Mouse (Mus musculus): ENCODE measurements around the gene Tmem267. TPM values are rescaled to one million over a fixed set of nuclear protein-coding genes. Genes with fewer than 3 reads are reported as not detected.
"Not testable (repeated sequence)": the region's sequence is repeated elsewhere in the genome, so short reads cannot be mapped to it uniquely, and the experiment has no call there.

Tmem267 gene
- total RNA-seq (2021): 10 to 100 TPM; 14.5 to 29.4 TPM
- long read RNA-seq, experiment 1, partial matches to known transcripts: 0 of 9 reads
- long read RNA-seq, experiment 1, other reads (novel, unspliced or antisense): 9 of 9 reads
- long read RNA-seq, experiment 2, partial matches to known transcripts: 0 of 5 reads
- long read RNA-seq, experiment 2, other reads (novel, unspliced or antisense): 5 of 5 reads

DNA sequence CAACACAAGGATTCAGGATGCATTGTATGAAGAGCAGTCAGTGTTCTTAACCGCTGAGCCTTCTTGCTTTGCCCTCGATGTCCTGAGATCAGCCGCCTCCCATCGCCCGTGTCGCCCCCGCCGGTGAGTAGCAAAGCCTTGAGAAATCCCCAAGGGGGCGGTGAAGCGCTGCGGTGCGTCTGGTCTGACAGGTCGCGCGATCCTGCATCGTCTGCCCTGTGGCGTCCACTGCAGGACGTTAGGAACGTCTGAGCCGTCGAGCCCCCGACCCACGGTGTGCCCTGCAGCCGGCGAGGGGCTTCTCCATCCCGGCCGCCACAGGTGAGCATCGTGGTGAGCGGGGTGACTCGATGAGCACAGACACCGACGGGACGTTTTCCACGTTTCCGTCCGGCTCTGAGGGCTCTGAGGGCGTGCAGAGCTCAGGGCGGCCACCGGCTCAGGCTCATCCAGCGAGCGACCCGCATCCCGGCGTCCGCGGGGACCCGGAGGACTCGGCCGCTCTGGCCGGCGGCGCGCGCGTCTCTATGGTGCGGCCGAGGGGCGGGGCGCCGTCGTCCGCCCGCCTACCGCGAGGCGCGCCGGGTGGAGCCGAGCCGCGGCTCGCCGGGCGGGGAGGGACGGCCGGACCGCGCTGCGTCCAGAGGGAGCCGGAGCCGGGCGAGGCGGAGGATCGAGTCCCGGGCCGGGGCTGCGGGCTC, at the start of gene Tmem267, which contains the start of gene 3110070M22Rik:
Tmem267 (plus strand) TSS at position 160 of the 701 bp plus-strand sequence.
3110070M22Rik (minus strand) TSS at position 504 of the 701 bp plus-strand sequence.
- peak; percentile 69 for DNase-seq (ENCODE audit: low spot score)

DNA sequence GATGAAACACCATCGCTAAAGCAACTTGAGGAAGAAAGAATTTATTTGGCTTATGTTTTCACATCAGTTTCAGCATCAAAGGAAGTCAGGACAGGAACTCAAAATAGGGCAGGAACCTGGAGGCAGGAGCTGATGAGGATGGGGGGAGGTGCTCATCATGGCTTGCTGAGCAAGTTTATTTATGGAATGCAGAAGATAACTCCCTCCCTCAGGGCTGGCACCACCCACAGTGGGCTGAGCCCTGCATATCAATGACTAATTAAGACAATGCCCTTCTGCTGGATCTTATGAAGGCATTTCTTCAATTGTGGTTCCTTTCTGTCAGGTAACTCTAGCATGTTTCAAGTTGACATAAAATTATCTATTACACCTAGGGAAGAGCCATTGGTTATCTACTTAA, 45.6 kb upstream of the Tmem267 start:
- no peak for DNase-seq (ENCODE audit: low spot score)

DNA sequence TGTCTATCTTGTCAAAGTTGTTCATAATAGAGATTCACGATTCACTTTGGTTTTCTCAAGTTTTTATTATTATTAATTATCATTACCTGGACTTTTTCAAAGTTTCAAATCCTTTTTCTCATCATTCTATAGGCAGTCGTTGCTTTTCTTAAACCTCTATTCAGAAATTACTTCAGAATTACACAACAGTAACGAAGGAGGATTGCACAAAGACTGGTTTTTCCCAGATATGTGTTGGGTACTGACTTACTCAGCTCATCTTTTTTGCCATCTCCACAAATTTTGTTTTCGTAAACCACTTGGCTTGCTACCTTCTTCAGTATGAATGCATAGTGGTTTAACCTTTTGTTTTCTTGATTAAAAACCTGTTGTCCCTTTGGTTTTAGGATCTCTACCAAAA, 34.3 kb upstream of the Tmem267 start:
- no peak for DNase-seq (ENCODE audit: low spot score)

DNA sequence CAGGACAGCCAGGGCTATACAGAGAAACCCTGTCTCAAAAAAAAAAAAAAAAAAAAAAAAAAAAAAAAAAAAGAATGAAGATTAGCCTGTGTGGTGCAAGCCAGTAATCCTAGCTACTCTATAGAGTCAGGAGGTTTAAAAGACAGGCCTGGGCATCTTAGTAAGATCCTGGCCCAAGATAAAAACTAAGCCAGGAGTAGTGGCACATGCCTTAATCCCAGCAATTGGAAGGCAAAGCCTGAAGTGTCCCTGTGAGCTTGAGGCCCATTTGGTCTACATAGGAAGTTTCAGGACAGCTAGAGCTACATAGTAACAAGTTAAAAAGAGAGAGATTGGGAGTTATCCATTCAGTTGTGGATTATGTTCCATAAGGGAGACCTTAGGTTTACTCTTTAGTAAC, 32.8 kb upstream of the Tmem267 start:
- DNase-seq (ENCODE audit: low spot score): no peak

DNA sequence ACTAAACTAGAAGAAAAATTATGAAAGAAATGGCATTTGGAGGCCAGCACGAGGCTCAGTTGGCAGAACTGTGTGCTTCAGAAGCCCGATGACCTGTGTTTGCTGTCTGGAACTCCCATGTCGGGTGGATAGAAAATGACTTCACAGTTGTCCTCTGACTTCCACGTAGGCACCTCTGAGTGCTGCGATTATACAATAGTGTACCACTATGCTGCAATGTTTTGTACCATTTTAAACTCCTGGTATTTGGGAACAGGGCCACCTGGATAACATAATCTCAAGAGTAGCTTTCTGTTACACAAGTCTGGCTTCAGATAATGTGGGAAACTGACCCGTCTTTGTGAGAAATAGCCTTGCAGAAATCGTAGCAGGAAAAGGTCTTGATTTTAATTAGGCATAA, 31.5 kb upstream of the Tmem267 start:
- no peak for DNase-seq (ENCODE audit: low spot score)

DNA sequence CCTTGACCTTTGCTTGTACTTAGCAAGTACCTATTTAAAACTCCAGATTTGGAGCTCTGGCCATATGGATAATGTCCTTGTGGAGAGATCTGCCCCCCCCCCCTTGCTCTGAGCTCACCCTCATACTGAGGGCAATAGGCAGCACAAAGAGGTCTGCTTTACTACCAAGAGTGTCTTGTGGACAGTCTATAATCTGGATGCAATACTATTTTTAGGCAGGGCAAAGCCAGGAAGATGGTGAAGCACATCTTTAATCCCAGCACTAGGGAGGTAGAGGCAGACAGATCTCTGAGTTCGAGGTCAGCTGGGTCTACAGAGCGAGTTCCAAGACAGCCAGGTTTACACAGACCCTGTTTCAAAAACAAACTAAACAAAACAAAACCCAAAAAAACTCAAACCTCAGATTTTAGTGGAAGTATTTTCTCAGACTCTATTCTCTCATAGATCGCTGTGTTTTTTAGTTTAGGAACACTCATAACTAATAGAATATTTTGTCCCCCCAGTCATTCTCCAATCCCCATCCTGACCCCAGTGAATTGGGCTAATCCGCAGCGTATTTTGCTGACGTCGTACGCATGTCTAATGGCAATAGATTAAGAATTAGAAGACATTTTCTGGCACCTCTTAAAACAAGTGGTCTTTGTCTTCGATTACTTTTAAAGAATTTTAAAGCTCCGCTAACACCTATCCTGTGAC, 25.8 kb upstream of the Tmem267 start:
- no peak for DNase-seq (ENCODE audit: low spot score)

DNA sequence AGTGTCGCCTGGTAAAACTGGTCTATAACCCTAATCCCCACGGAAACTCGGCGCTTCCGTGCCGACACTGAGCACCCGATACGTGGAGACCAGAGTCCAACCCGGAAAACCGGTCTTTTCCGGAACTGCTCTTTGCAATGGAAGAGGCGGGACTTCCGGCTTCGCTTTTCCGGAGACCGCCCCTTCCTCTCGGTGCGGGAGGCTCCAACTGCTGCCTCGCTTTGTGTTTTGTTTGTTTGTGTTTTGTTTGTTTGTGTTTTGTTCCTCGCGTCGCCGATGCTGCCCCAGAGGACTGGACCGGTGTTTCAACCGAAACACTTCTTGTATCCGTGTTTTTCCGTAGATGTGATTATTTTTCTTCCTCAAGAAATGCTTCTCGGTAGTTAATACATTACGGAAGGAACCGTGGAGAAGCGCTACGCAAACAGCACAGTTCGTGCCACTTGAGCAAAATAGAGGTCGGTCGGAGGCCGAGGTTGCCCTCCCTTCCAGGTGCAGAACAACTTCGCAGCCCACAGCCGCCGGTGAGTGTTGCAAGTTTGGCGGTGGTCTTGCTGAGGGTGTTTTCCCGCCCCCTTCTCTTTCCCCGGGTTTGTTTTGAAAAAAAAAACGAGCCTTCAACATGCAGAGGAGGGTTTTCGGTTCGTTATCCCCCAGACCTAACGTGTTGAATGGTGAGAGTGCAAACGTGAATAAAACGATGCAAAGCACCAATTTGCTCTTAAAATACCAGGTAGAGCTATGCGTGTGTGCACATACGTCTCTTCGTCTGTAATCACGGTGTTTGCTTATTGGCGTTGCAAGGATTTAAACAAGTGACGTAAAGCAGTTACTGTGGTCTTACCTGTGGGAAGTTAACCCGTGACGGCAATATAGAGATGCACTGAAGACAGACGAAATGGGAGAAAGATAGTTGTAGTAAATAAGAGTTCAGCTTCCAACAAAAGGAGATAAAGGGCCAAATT, 25.0 kb upstream of the Tmem267 start, which contains the start of gene 4833420G17Rik:
4833420G17Rik (plus strand) TSS at position 173 of the 965 bp plus-strand sequence.
- peak; percentile 90 for DNase-seq (ENCODE audit: low spot score)

DNA sequence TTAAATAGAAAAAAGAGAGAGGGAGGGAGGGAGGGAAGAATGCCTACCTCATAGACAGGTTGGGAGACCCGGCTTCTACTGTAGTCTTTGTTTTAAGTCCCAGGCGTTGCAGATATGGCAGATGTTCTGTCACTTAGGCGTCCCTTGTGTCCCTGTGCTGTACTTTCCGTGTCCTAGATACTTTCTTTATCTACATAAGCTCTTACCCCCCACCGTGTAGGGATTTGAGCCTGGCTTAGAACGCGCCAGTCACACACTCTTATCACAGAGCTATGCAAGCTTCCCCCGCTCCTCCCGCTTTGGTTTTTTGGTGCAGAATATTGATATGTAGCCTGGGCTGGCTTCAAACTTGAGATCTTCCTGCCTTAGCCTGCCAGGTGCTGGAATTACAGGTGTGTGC, 11.2 kb upstream of the Tmem267 start:
- no peak for DNase-seq (ENCODE audit: low spot score)

DNA sequence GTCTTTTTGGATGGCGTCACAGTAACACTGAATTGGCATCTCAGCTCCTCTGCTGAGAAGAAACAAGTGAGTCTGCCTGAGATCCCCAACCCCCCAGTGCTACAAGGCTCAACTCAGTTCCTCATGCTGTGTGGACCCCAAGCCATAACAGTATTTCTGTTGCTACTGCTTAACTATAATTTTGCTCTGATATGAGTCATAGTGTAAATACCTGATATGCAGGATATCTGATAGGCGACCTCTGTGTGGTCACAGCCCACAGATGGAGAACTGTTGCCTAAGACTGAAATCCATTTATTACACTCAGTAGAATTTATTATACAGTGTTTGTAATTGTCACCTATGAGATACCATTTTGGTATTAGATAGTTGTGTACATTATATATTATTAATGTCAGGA, 10.1 kb upstream of the Tmem267 start:
- DNase-seq (ENCODE audit: low spot score): no peak

DNA sequence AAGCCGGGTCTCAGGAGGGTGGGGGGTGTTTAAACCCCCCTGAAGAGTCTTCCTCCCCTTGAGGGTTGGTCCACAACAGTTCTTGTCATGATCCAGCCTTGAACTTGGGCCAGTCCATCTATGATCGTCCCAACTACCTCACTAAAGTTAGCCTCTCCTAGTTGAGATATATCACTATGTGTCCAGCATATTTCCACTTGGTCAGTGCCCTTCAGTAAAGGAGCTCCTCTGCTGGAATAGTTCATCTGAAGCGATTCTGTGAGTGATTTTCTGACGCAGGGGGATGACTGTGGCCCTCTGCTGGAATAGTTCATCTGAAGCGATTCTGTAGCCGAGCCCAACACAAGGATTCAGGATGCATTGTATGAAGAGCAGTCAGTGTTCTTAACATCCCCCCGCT, 485 bp upstream of the Tmem267 start:
- no peak for DNase-seq (ENCODE audit: low spot score)

DNA sequence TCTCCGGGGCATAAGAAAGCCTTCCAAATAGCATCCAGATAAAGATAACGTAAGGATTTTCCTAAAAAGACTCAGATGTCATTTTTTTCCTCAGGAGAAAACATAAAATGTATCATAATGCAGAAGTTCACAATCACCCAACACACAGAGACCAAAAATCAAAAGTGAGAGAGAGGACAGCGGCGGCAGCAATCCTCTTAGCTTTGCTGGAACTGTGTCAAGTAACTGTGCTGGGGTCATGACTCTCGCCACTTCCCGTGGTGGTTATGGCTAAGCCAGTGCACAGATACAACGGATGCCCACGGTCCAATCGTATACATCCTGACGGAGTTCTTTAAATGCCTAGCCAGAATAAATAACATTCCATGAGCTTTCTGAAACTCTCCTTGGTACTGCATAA, 4.2 kb downstream of the Tmem267 start:
- not testable (repeated sequence) for DNase-seq (ENCODE audit: low spot score)

DNA sequence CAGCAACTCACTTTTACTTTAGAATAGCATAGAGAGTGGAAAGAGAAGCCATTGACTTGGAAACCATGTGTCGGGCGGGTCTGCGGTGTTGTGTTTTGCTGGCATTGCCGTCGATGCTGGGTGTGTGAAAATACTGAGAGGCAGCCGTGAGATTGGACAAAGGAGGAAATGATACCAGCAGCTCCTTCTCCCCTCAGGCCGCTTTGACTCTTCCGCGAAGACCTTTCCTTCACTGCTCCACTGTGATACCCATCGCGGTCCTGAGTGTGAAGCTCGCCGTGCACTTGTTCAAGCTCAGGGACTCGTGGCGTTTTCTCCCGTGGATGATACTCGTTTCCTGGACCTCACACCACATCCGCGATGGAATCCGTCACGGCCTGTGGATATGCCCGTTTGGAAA, 7.1 kb downstream of the Tmem267 start:
- not testable (repeated sequence) for DNase-seq (ENCODE audit: low spot score)

DNA sequence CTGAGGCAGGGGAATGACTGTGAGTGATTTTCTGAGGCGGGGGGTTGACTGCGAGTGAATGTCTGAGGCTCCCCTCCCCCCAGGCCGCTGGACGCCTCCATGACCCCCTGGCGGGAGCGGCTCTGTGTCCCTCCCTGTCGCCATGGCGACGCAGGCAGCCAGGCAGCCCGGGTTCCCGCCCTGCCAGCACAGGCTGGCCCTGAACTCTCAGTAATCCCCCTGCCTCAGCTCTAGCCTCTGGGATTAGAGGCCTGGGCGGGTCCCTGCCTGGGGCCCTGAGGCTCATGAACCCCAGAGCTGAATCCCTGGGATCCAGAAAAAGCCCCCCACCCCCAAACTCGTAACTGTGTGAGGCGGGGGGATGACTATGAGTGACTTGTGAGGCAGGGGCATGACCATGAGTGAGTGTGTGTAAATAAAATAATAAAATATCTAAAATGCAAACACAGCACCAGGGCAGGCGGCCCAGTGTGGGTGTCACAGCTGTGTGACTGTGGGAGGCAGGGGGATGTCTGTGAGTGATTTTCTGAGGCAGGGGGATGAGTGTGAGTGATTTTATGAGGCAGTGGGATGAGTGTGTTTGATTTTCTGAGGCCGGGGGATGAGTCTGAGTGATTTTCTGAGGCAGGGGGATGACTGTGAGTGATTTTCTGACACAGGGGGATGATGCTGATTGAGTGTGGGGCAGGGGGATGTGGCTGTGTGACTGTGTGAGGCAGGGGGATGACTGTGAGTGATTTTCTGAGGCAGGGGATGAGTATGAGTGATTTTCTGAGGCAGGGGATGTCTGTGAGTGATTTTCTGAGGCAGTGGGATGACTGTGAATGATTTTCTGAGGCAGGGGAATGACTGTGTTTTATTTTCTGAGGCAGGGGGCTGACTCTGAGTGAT, 108.7 kb downstream of the Tmem267 start:
- DNase-seq (ENCODE audit: low spot score): not testable (repeated sequence)

DNA sequence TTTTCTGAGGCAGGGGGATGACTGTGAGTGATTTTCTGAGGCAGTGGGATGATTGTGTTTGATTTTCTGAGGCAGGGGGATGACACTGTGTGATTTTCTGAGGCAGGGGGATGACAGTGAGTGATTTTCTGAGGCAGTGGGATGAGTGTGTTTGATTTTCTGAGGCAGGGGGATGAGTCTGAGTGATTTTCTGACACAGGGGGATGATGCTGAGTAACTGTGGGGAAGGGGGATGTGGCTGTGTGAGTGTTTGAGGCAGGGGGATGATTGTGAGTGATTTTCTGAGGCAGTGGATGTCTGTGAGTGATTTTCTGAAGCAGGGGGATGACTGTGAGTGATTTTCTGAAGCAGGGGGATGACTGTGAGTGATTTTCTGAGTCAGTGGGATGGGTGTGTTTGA, 110.6 kb downstream of the Tmem267 start:
- DNase-seq (ENCODE audit: low spot score): not testable (repeated sequence)

DNA sequence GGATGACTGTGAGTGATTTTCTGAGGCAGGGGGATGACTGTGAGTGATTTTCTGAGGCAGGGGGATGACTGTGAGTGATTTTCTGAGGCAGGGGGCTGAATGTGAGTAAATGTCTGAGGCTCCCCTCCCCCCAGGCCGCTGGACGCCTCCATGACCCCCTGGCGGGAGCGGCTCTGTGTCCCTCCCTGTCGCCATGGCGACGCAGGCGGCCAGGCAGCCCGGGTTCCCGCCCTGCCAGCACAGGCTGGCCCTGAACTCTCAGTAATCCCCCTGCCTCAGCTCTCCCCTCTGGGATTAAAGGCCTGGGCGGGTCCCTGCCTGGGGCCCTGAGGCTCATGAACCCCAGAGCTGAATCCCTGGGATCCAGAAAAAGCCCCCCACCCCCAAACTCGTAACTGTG, 111.2 kb downstream of the Tmem267 start:
- DNase-seq (ENCODE audit: low spot score): not testable (repeated sequence)

DNA sequence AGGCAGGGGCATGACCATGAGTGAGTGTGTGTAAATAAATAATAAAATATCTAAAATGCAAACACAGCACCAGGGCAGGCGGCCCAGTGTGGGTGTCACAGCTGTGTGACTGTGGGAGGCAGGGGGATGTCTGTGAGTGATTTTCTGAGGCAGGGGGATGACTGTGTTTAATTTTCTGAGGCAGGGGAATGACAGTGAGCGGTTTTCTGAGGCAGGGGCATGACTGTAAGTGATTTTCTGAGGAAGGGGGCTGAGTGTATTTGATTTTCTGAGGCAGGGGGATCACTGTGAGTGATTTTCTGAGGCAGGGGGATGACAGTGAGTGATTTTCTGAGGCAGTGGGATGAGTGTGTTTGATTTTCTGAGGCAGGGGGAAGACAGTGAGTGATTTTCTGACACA, 111.7 kb downstream of the Tmem267 start:
- DNase-seq (ENCODE audit: low spot score): not testable (repeated sequence)

DNA sequence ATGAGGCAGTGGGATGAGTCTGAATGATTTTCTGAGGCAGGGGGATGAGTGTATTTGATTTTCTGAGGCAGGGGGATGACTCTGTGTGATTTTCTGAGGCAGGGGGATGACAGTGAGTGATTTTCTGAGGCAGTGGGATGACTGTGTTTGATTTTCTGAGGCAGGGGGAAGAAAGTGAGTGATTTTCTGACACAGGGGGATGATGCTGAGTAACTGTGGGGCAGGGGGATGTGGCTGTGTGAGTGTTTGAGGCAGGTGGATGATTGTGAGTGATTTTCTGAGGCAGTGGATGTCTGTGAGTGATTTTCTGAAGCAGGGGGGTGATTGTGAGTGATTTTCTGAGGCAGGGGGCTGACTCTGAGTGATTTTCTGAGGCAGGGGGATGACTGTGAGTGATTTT, 112.3 kb downstream of the Tmem267 start:
- peak; percentile 45 for DNase-seq (ENCODE audit: low spot score)

DNA sequence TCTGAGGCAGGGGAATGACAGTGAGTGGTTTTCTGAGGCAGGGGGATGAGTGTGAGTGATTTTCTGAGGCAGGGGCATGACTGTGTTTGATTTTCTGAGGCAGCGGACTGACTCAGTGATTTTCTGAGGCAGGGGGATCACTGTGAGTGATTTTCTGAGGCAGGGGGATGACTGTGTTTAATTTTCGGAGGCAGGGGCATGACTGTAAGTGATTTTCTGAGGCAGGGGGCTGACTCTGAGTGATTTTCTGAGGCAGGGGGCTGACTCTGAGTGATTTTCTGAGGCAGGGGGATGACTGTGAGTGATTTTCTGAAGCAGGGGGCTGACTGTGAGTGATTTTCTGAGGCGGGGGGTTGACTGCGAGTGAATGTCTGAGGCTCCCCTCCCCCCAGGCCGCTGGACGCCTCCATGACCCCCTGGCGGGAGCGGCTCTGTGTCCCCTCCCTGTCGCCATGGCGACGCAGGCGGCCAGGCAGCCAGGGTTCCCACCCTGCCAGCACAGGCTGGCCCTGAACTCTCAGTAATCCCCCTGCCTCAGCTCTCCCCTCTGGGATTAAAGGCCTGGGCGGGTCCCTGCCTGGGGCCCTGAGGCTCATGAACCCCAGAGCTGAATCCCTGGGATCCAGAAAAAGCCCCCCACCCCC, 115.0 kb downstream of the Tmem267 start:
- DNase-seq (ENCODE audit: low spot score): peak; percentile 9

DNA sequence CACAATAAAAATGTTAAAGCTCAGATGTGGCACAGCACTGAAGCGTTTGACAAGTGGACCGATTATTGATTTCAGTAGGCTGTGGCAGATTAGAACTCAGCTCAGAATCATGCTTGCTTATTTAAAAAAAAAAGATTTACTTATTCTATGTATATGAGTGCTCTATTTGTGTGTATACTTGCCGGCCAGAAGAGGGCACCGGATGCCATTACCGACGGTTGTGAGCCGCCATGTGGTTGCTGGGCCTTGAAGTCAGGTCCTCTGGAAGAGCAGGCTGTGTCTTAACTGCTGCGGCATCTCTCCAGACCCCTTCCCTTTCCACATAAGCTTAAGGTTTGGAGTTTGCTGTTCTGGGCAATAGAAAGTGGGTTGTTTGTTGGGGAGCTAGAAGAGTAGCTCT, 116.1 kb downstream of the Tmem267 start:
- DNase-seq (ENCODE audit: low spot score): not testable (repeated sequence)

DNA sequence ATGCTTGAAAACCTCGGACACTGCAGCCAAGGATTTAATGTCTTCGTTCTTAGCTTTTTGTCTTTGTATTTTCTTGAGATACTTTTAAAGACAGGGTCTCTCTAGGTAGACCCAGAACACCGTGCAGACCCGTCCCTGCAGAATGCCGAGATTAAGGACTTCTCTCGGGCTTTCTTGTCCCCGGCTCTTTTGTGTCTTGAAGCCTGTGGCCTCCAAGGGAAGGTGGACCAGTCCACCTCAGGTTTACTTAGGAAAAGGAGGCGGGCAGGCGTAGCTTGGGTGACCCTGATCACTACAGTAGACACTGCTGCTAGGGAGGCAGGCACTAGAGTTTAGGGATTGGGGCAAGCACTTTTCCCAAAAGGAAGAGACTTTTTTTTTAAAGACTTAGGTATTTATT, 116.5 kb downstream of the Tmem267 start:
- not testable (repeated sequence) for DNase-seq (ENCODE audit: low spot score)
